Mouse (Mus musculus) liver, embryonic 11.5 days (tissue): Measurements from ENCODE around the gene Thada. TPM values are rescaled to one million over a fixed set of nuclear protein-coding genes. Genes with fewer than 3 reads are reported as not detected.
A peak's percentile ranks its signal among the peaks of the same experiment; 100 is the strongest.

Experiments
- ATAC-seq: fragments of 200-750 bp; cut with Nextera tagmentation; replicated peaks from 2 replicates; pipeline ENCODE4 v1.8.0; 2017; ENCODE audit warnings: moderate number of reproducible peaks, mild to moderate bottlenecking, moderate TSS enrichment, moderate library complexity; ENCODE audit not compliant: low FRiP score
- DNase-seq: peaks from one replicate; pipeline ENCODE4 v3.0.0-alpha.2; 2017; ENCODE audit warnings: low spot score
- H3K27ac ChIP-seq: fragments of 300-500 bp; sonication (generic); 2 replicates; pipeline ENCODE4 v1.5.1; 2014; ENCODE audit warnings: mild to moderate bottlenecking, low read depth, low read length, control low read depth
- H3K27me3 ChIP-seq: fragments of 300-500 bp; sonication (generic); replicated peaks from 2 replicates; pipeline ENCODE4 v1.6.1; 2014; ENCODE audit warnings: low read length, mixed read lengths; ENCODE audit not compliant: control insufficient read depth, insufficient read depth
- H3K36me3 ChIP-seq: fragments of 300-500 bp; sonication (generic); 2 replicates; pipeline ENCODE4 v1.6.1; 2014; ENCODE audit warnings: mild to moderate bottlenecking, low read length, moderate library complexity, mixed read lengths; ENCODE audit not compliant: control insufficient read depth, insufficient read depth
- H3K4me1 ChIP-seq: fragments of 300-500 bp; sonication (generic); replicated peaks from 2 replicates; pipeline ENCODE4 v1.6.1; 2014; ENCODE audit warnings: low read length, mixed read lengths; ENCODE audit not compliant: control insufficient read depth, insufficient read depth
- H3K4me2 ChIP-seq: fragments of 300-500 bp; sonication (generic); 2 replicates; pipeline ENCODE4 v1.6.1; 2014; ENCODE audit warnings: mild to moderate bottlenecking, control low read depth, moderate library complexity
- H3K4me3 ChIP-seq: fragments of 300-500 bp; sonication (generic); 2 replicates; pipeline ENCODE4 v1.5.1; 2014; ENCODE audit warnings: low read depth, low read length, control low read depth
- H3K9ac ChIP-seq: fragments of 300-500 bp; sonication (generic); 2 replicates; pipeline ENCODE4 v1.6.1; 2014; ENCODE audit warnings: low read depth, low read length, control low read depth
- H3K9me3 ChIP-seq: fragments of 300-500 bp; sonication (generic); 2 replicates; pipeline ENCODE4 v1.6.1; 2016; ENCODE audit warnings: low read length, inconsistent platforms, mixed read lengths; ENCODE audit not compliant: control insufficient read depth
- WGBS: fragments of 180-500 bp; shearing (Covaris S2); extraction: QIAGEN DNeasy Blood & Tissue Kit; methylation state at CpG from one replicate; pipeline ENCODE4 v1.1.7; 2014; 5-methylcytosine and 5-hydroxymethylcytosine counted together
- polyA plus RNA-seq: library from polyadenylated mRNA; unstranded; fragments of >200 nt; fragmentation: Nextera tagmentation; extraction: Ambion mirVana; gene quantifications from 2 replicates; pipeline ENCODE4 v1.2.1, GENCODE M21; 2014

Thada gene
- polyA plus RNA-seq, 1 experiment from 2014 or later = 12.3 TPM

- Histone ChIP-seq H3K4me3 (no peak overlapping the region), H3K4me1 (peaks cover 10% of the 10 kb centered on the region; the same call in 1 of the 2 replicates), H3K4me2 (no peak overlapping the region), H3K36me3 (0 out of 2 replicates have a peak, but pooled peaks cover 4% of the 10 kb centered on the region), H3K27ac (no peak overlapping the region), H3K9ac (no peak overlapping the region), H3K9me3 (no peaks in the 10 kb centered on the region), H3K27me3 (no peaks in the 10 kb centered on the region)
- WGBS = 83% methylated on average over 3 of the region's 3 CpGs
- ATAC-seq (no peak), DNase-seq (no peak)
Observed at GRCm38 (mm10) chr17:84195835-84196234, 270.2 kb downstream of the Thada start.

- DNase-seq = no peak
- 0 out of 2 replicates have a peak overlapping the region, but pooled peaks have one; percentile 30 for H3K9ac ChIP-seq
- H3K27me3 ChIP-seq = no peaks in the 10 kb centered on the region
- H3K4me2 ChIP-seq = no peak overlapping the region
- 0 out of 2 replicates have a peak, but pooled peaks cover 4% of the 10 kb centered on the region for H3K36me3 ChIP-seq
- H3K27ac ChIP-seq = no peak overlapping the region
- H3K4me1 ChIP-seq = peaks cover 15% of the 10 kb centered on the region; the same call in 1 of the 2 replicates
- whole genome bisulfite sequencing = 54% methylated on average over 4 of the region's 4 CpGs
- no peak overlapping the region for H3K4me3 ChIP-seq
- no peaks in the 10 kb centered on the region for H3K9me3 ChIP-seq
- no peak for ATAC-seq
Observed at GRCm38 (mm10) chr17:84195003-84195395, 271.0 kb downstream of the Thada start.

GRCm38 (mm10) chr17:84194282-84195002 is 271.6 kb downstream of the Thada start:
- Histone ChIP-seq H3K27ac (no peak overlapping the region), H3K9ac (0 out of 2 replicates have a peak overlapping the region, but pooled peaks have one; percentile 20)

GRCm38 (mm10) chr17:84193411-84193810 is 272.6 kb downstream of the Thada start:
- ATAC-seq = no peak
- H3K27ac ChIP-seq = no peak overlapping the region
- H3K9me3 ChIP-seq = no peaks in the 10 kb centered on the region
- DNase-seq = no peak
- H3K4me3 ChIP-seq = no peak overlapping the region
- no peak overlapping the region for H3K4me2 ChIP-seq
- H3K36me3 ChIP-seq = 0 out of 2 replicates have a peak, but pooled peaks cover 4% of the 10 kb centered on the region
- no peak overlapping the region for H3K9ac ChIP-seq
- WGBS = 93% methylated on average over 9 of the region's 9 CpGs
- H3K4me1 ChIP-seq = peaks cover 29% of the 10 kb centered on the region
- H3K27me3 ChIP-seq = no peaks in the 10 kb centered on the region

More at GRCm38 (mm10) chr17:84194282-84195002, 271.6 kb downstream of the Thada start:
- WGBS = 71% methylated on average over 4 of the region's 4 CpGs
- Histone ChIP-seq H3K4me1 (peaks cover 19% of the 10 kb centered on the region), H3K27me3 (no peaks in the 10 kb centered on the region), H3K9me3 (no peaks in the 10 kb centered on the region), H3K36me3 (0 out of 2 replicates have a peak, but pooled peaks cover 4% of the 10 kb centered on the region), H3K4me2 (no peak overlapping the region), H3K4me3 (no peak overlapping the region)
- DNase-seq (no peak), ATAC-seq (no peak)

GRCm38 (mm10) chr17:84191946-84192345 is 274.1 kb downstream of the Thada start:
- H3K9me3 ChIP-seq = no peaks in the 10 kb centered on the region
- peaks cover 22% of the 10 kb centered on the region for H3K4me1 ChIP-seq
- no peak overlapping the region for H3K27ac ChIP-seq
- DNase-seq (no peak), ATAC-seq (no peak)
- H3K9ac ChIP-seq = no peak overlapping the region
- no peaks in the 10 kb centered on the region for H3K27me3 ChIP-seq
- 86% methylated on average over 4 of the region's 4 CpGs for WGBS
- H3K4me3 ChIP-seq = no peak overlapping the region
- 0 out of 2 replicates have a peak, but pooled peaks cover 4% of the 10 kb centered on the region for H3K36me3 ChIP-seq
- no peak overlapping the region for H3K4me2 ChIP-seq

GRCm38 (mm10) chr17:84190885-84191284 is 275.1 kb downstream of the Thada start:
- H3K27ac ChIP-seq = no peak overlapping the region
- no peaks in the 10 kb centered on the region for H3K27me3 ChIP-seq
- no peak overlapping the region for H3K4me3 ChIP-seq
- no peaks in the 10 kb centered on the region for H3K9me3 ChIP-seq
- 28% methylated on average over 8 of the region's 8 CpGs for WGBS
- H3K36me3 ChIP-seq = peaks cover 11% of the 10 kb centered on the region
- DNase-seq (peak; percentile 70), ATAC-seq (no peak)
- H3K4me1 ChIP-seq = peaks cover 22% of the 10 kb centered on the region
- no peak overlapping the region for H3K4me2 ChIP-seq
- H3K9ac ChIP-seq = no peak overlapping the region

- Histone ChIP-seq H3K27me3 (no peaks in the 10 kb centered on the region), H3K4me3 (no peak overlapping the region; the same call in 1 of the 2 replicates), H3K9ac (peak overlapping the region; percentile 94), H3K36me3 (peaks cover 21% of the 10 kb centered on the region), H3K4me1 (peaks cover 19% of the 10 kb centered on the region), H3K9me3 (no peaks in the 10 kb centered on the region), H3K4me2 (peak overlapping the region; percentile 97), H3K27ac (peak overlapping the region; percentile 99)
- ATAC-seq (no peak), DNase-seq (peak; percentile 36)
- WGBS = 81% methylated on average over 5 of the region's 5 CpGs
Observed at GRCm38 (mm10) chr17:84189127-84189854, 276.7 kb downstream of the Thada start.

GRCm38 (mm10) chr17:84188374-84188961 is 277.5 kb downstream of the Thada start:
- Histone ChIP-seq H3K36me3 (peaks cover 21% of the 10 kb centered on the region), H3K9ac (peak overlapping the region; percentile 94), H3K4me1 (peaks cover 21% of the 10 kb centered on the region), H3K9me3 (no peaks in the 10 kb centered on the region), H3K4me3 (peak overlapping the region; percentile 77), H3K27me3 (no peaks in the 10 kb centered on the region), H3K4me2 (peak overlapping the region; percentile 97), H3K27ac (peak overlapping the region; percentile 99)
- DNase-seq (peak; percentile 88), ATAC-seq (peak; percentile 82)
- 1% methylated on average over 38 of the region's 38 CpGs for WGBS
